Mouse (Mus musculus): Measurements from ENCODE around the gene Cyp2d12.

- TF ChIP-seq CTCF (IDR thresholded peaks at IDR 0.05; ENCODE audit: low read depth) (no peak), EP300 (optimal IDR thresholded peaks at IDR 0.05) (no peak)
Measured at GRCm38 (mm10) chr15:82506971-82507370, 47.9 kb upstream of the Cyp2d12 start.
